Mouse (Mus musculus) adrenal gland, postnatal 14 days (tissue): ENCODE measurements around the gene Zfp609. TPM values are rescaled to one million over a fixed set of nuclear protein-coding genes. Genes with fewer than 3 reads are reported as not detected.
"Not testable (repeated sequence)": the region's sequence is repeated elsewhere in the genome, so short reads cannot be mapped to it uniquely, and the experiment has no call there.

Experiments used
- DNase-seq: peaks from one replicate; pipeline ENCODE4 v3.0.0; 2021; ENCODE audit warnings: mixed read lengths
- total RNA-seq: library from RNA; stranded (reverse); gene quantifications from 2 replicates; pipeline ENCODE4 v1.2.3, GENCODE M21; 2021

The Zfp609 gene
- total RNA-seq, 1 experiment from 2014 or later = 35.8 TPM

DNA sequence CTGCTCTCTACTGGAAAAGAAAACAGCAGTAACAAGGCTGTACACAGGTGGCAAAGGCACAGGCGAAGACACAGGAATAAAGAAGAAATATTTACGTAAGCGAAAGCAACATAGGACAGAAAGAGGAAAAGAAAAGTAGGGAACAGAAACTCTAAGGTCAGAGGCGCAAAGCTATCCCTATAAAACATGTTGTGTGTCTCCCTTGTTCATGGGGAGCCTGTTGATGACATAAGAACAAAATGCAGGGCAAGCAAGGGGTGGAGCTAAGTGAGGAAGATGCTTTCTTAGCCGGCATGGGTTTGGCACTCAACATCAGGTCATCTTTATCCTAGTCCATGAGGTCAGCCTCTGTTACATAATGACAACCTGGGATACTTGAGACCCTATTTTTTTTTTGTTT, 109.2 kb downstream of the Zfp609 start:
- DNase-seq = no peak

DNA sequence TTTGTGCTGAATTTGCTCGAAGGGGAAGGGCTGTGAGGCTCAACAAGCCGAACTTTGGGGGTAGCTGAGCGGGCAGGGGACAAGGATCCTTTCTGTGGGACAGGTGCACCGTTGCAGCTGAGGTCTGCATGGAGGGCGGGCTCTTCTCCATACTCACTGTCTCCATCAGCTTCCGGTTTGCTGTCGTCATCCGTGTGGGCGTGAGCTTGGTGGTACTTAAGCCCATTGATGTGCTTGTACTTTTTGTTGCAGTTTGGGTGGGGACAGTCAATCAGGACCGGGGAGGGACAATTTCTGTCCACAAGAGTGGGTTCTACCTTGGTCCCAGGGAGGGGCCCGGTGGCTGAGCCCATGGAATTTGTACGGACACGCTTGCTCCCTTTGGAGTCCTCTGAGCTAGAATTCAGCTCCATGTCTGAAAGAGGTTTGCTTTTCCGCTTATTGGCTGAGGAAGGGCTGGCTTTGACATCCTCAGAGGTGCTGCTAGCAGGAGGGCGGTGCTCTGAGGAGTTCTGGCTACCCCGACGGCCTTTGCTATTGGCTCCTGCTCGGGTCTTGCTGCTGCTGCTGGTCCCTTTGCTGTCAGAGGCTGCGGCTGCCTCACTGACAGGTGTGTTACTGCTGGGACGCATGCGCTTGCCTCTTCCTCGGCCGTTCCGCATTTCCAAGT, 123.3 kb downstream of the Zfp609 start:
- no peak for DNase-seq

DNA sequence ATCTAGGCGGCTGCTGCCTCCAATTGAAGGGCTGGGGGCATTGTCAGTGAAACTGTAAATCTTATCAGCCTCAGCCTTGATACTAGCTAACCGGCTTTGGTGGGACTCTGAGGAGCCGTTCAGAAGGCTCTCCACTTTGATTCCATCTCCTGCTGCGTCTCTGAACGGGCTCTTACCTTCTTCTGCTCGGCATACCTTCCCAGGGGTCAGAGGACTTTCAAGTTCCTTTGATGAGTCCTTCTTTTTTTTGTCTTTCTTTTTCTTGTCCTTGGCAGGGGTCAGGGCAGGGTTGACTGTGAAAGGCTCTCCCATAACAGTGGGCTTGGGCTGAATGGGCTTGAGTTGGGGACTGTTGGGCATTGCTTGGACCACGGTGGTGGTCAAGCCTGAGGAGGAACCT, 124.1 kb downstream of the Zfp609 start:
- no peak for DNase-seq

- DNase-seq = peak; percentile 29
These were observed 125.1 kb downstream of the Zfp609 start for GRCm38 (mm10) chr9:65702286-65702685.

DNA sequence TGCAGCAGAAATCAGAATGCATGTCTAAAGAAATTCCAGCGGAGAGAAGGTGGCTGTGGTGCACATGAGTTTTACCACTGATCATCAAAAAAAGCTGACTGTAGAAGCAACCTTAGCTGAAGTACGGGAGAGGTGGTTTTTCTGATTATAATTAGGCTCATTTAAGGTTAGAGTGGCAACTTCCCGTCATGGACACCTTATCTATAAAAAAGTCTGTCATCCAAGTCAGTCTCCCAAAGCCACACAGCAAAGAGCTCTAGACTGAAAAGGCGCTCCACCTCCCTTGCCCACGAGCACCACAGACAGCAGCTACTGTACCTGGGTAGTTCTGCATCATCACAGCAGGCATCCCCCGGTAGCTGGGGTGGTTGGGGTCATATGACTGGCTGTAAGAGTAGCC, 126.9 kb downstream of the Zfp609 start:
- DNase-seq = no peak

DNA sequence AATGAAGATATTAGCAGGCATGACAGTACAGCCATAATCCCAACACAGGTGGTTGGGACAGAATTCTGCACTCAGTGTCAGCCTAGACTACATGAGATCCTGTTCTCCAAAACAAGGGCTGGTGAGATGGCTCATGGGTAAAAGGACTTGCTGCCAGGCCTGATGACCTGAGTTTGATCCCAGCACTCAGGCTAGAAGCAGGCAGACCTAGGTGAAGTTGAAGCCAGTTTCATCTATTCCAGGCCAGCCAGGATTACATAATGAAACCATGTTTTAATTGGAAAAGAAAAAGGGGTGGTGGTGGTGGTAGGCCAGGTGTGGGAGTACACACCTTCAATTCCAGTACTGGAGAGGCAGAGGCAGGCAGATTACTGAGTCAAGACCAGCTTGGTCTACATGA, 129.4 kb downstream of the Zfp609 start:
- DNase-seq = no peak

GRCm38 (mm10) chr9:65697356-65697755, 130.0 kb downstream of the Zfp609 start:
- DNase-seq = no peak

DNA sequence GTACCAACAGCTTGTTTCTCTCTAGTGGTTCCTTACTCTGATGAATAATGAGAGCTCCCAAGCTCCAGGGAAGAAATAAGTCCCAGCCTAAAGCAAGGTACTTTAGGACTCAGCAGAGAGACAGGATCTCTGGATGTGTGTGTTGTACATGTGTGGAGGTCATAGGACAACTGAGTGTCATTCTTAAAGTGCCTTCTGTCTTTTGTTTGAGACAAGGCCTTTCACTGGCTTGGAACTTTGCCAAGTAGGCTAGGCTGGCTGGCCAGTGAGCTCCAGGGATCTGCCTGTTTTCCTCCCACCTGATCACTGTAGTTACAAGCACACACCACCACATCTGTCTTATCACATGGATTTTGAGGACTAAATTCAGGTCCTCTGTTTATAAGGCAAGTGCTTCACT, 131.0 kb downstream of the Zfp609 start:
- peak; percentile 66 for DNase-seq

DNA sequence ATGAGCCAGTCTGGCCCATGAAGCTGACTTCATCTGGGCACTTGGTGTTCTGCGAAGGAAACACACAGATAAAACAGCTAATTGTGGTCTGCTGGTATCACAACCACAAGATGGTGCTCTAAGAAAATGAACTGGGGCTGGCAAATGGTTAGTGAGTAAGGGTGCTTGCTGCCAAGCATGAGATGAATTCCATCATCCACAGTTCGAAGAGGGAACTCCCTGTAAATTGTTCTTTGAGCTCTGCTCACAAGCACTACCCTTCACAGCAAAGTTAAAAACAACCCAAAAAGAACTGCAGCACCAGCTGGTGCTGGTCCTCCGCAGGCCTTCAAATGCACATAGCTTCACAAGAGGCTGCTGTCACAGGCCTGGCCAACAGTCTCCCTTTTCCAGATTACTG, 131.7 kb downstream of the Zfp609 start:
- DNase-seq = peak; percentile 55

- DNase-seq = no peak
These were observed 134.3 kb downstream of the Zfp609 start for GRCm38 (mm10) chr9:65692959-65693603.

DNA sequence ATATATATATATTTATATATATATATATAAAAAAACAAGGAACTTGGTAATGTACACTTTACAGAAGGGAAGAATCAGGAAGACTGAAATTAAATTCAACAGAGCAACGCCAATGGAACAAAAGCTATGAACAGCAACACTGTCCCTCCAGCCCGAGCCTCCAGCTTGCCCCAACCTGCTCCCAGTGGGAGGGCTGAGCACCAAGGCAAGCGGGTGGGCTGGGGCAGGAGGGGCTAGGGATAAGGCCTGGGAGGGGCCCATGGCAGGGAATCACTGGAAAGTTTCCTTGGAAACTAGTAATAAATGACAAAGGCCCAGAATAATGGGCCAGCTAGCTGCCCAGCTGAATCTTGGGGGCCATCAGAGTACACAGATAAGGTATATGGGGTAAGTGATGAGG, 134.9 kb downstream of the Zfp609 start:
- DNase-seq = no peak

DNA sequence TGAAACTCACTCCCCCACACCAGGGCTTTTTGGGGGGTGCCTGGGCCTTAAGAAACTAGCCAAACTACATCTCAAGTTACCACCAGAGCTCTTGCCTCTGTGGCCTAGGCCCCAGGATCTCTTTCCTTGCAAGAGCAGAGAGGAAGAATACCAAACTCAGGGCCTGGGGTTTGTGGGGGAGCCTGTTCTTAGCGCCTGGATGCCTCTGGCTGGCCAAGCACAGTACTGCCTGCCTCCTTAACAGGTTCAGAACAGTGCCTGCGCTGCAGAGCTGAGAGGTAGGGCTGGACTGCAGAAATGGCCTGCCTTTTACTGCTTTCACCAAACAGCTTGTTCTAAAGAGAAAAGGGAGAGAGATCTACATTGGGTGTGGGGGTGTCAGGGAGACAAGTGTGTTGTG, 137.5 kb downstream of the Zfp609 start:
- not testable (repeated sequence) for DNase-seq

GRCm38 (mm10) chr9:65684704-65685103, 142.7 kb downstream of the Zfp609 start:
- no peak for DNase-seq

DNA sequence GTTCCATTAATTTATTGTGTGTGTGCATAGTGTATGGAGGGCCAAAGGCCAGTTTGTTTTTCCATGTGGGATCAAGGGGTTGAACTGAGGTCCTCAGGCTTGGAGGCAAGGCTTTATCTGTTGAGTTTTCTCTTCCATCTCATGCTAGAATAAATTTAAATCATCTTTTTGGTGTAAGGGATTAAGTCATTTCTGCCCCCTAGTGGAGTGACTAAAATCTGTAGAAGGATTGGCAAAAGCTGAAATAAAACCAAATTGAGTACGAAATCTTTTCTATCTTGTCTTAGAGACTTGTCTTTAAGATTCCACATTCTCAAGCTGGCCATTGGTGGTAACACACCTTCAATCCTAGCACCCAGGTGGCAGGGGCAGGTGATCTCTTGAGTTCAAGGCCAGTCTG, 144.4 kb downstream of the Zfp609 start:
- no peak for DNase-seq

- no peak for DNase-seq
These were observed 145.2 kb downstream of the Zfp609 start for GRCm38 (mm10) chr9:65682183-65682582.

DNA sequence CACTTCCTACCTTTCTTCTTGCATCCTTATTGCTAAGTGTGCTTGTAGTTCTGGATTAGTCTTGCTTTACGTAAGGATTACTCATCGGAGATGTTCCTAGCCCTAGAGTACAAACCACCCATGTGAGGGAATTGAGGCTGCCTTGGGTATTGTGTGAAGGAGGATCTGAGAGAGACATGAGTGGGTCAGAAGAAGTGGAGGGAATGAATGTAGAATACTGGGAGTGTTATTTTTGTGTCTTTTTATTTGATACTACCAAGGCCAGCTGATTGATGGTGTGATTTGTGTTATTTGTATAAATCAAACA, 145.8 kb downstream of the Zfp609 start:
- DNase-seq = no peak

GRCm38 (mm10) chr9:65680938-65681633, 146.3 kb downstream of the Zfp609 start:
- no peak for DNase-seq

DNA sequence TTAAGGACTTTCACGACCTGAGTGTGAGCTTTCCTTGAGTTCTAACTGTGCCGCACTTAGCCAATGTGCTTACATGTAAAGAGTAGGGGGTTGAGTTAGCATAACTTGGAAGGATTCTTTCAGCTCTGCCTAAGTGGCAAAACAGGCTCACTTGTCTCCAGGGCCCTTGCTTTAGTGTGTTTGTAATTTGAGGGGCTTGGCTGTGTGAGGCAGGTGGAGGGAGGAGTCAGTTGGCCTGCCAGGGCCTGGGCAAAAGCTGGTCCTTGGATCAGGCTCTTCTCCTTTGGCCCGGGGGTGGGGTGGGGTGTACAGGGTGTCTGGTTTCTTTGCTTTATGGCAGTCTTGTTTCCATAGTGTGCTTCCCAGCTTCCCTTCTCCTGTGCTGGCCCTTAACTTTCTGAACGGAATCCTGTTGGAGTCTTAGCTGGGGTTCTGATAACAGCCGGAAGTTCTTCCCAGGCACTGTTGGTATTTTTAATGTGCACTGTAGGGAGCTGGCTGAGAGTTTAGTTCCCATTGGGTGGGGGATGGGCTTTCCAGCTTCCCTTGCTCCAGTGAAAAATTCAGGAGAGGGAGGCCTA, 148.1 kb downstream of the Zfp609 start:
- peak; percentile 47 for DNase-seq

GRCm38 (mm10) chr9:65677119-65677462, 150.3 kb downstream of the Zfp609 start:
- no peak for DNase-seq

- peak; percentile 99 for DNase-seq
These were observed 150.8 kb downstream of the Zfp609 start for GRCm38 (mm10) chr9:65676358-65677118.

- DNase-seq = no peak
These were observed 151.7 kb downstream of the Zfp609 start for GRCm38 (mm10) chr9:65675461-65676357.

- DNase-seq = no peak
These were observed 154.4 kb downstream of the Zfp609 start for GRCm38 (mm10) chr9:65672996-65673395.
